Mouse (Mus musculus) forebrain, embryonic 14.5 days (tissue): ENCODE measurements around the gene Gaa. TPM values are rescaled to one million over a fixed set of nuclear protein-coding genes. Genes with fewer than 3 reads are reported as not detected.

Experiments used
- ATAC-seq: fragments of 200-750 bp; cut with Nextera tagmentation; 2 replicates; pipeline ENCODE4 v1.8.0; 2017; ENCODE audit warnings: mild to moderate bottlenecking, moderate library complexity
- DNase-seq: peaks from one replicate; pipeline ENCODE4 v3.0.0-alpha.2; 2015; ENCODE audit warnings: low spot score
- H3K27ac ChIP-seq: fragments of 300-500 bp; sonication (generic); 2 replicates; pipeline ENCODE4 v1.5.1; 2014; ENCODE audit warnings: low read depth, mild to moderate bottlenecking, control low read depth, low read length, moderate library complexity
- H3K27me3 ChIP-seq: fragments of 300-500 bp; sonication (generic); replicated peaks from 2 replicates; pipeline ENCODE4 v1.6.1; 2014; ENCODE audit warnings: low read length, control low read depth, mixed read lengths; ENCODE audit not compliant: control insufficient read depth, insufficient read depth
- H3K36me3 ChIP-seq: fragments of 300-500 bp; sonication (generic); 2 replicates; pipeline ENCODE4 v1.6.1; 2014; ENCODE audit warnings: low read length, control low read depth; ENCODE audit not compliant: control insufficient read depth, insufficient read depth
- H3K4me1 ChIP-seq: fragments of 300-500 bp; sonication (generic); 2 replicates; pipeline ENCODE4 v1.6.1; 2014; ENCODE audit warnings: antibody characterized with exemption, low read length, control low read depth; ENCODE audit not compliant: control insufficient read depth, insufficient read depth
- H3K4me2 ChIP-seq: fragments of 300-500 bp; sonication (generic); 2 replicates; pipeline ENCODE4 v1.6.1; 2014; ENCODE audit warnings: mild to moderate bottlenecking, control low read depth, low read length
- H3K4me3 ChIP-seq: fragments of 300-500 bp; sonication (generic); 2 replicates; pipeline ENCODE4 v1.5.1; 2014; ENCODE audit warnings: low read depth, low read length, control low read depth
- H3K9ac ChIP-seq: fragments of 300-500 bp; sonication (generic); 2 replicates; pipeline ENCODE4 v1.6.1; 2014; ENCODE audit warnings: mild to moderate bottlenecking, low read length, control low read depth, moderate library complexity
- H3K9me3 ChIP-seq: fragments of 300-500 bp; sonication (generic); replicated peaks from 2 replicates; pipeline ENCODE4 v1.6.1; 2016; ENCODE audit warnings: low read length, control low read depth, mixed read lengths; ENCODE audit not compliant: control insufficient read depth
- WGBS: fragments of 180-500 bp; shearing (Covaris S2); extraction: QIAGEN DNeasy Blood & Tissue Kit; methylation state at CpG from one replicate; pipeline ENCODE4 v1.1.7; 2014; 5-methylcytosine and 5-hydroxymethylcytosine counted together
- polyA plus RNA-seq: library from polyadenylated mRNA; unstranded; fragments of >200 nt; fragmentation: Nextera tagmentation; extraction: Ambion mirVana; gene quantifications from 2 replicates; pipeline ENCODE4 v1.2.1, GENCODE M21; 2014

Gaa gene
- polyA plus RNA-seq, 1 experiment from 2014 or later, result 28.3 TPM

DNA sequence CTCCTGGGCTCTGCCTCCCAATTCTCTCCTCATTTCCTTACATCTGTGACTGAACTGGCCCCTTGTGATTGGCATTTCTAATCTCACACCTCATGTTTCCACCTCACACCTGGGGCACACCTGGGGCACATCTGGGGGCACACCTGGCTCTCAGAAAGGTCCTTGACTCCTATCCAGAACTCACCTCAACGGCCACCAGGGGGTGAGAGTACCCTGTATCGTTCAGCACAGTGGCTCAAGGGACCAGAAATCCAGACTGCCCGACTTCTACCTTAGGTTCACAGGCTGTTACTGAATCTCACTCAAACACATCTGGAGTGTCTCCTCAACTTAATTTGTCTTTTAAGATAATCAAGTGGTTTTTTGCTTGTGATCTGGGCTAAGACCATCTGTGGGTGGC, 64.3 kb downstream of the Gaa start:
- Histone ChIP-seq H3K36me3 (no peaks in the 10 kb centered on the region), H3K9me3 (no peaks in the 10 kb centered on the region), H3K4me3 (no peak overlapping the region), H3K27ac (no peak overlapping the region), H3K4me1 (no peaks in the 10 kb centered on the region), H3K4me2 (no peak overlapping the region), H3K9ac (no peak overlapping the region), H3K27me3 (no peaks in the 10 kb centered on the region)
- DNase-seq, result no peak
- WGBS, result 42% methylated on average over 3 of the region's 3 CpGs
- no peak for ATAC-seq

Other genes starting within 250 kb of the Gaa start
- 19.2 and 22.1 TPM in 2 replicates for gene Cbx2, start 244.9 kb upstream of the Gaa start, polyA plus RNA-seq
- 12.8 and 15.0 TPM in 2 replicates for gene Cbx8, start 226.9 kb upstream of the Gaa start, polyA plus RNA-seq
- 9.3 and 14.5 TPM in 2 replicates for gene Cbx4, start 181.7 kb upstream of the Gaa start, polyA plus RNA-seq
- 24.6 and 35.8 TPM in 2 replicates for gene Tbc1d16, start 39.4 kb upstream of the Gaa start, polyA plus RNA-seq
- gene Ccdc40, start 39.3 kb upstream of the Gaa start, polyA plus RNA-seq, result 11.0 and 12.5 TPM in 2 replicates
- gene Eif4a3, start 32.2 kb downstream of the Gaa start, polyA plus RNA-seq, result 293 and 315 TPM in 2 replicates
- gene Card14, start 39.9 kb downstream of the Gaa start, polyA plus RNA-seq, result 0.09 and 0.15 TPM in 2 replicates
- gene Sgsh, start 87.6 kb downstream of the Gaa start, polyA plus RNA-seq, result 2.7 TPM in 2 replicates
- 2.5 and 3.8 TPM in 2 replicates for gene Slc26a11, start 87.7 kb downstream of the Gaa start, polyA plus RNA-seq
- 1.3 and 1.5 TPM in 2 replicates for gene Rnf213, start 125.2 kb downstream of the Gaa start, polyA plus RNA-seq
- gene Endov, start 223.5 kb downstream of the Gaa start, polyA plus RNA-seq, result 15.9 and 18.0 TPM in 2 replicates